Mouse (Mus musculus) kidney, postnatal 4 days (tissue): ENCODE data around the gene B3gnt2.

Experiments
- DNase-seq, 2 experiments: peaks; one replicate each; pipeline ENCODE4 v3.0.0; 2021; ENCODE audit warnings: mixed read lengths in 2 of 2

B3gnt2 gene

DNA sequence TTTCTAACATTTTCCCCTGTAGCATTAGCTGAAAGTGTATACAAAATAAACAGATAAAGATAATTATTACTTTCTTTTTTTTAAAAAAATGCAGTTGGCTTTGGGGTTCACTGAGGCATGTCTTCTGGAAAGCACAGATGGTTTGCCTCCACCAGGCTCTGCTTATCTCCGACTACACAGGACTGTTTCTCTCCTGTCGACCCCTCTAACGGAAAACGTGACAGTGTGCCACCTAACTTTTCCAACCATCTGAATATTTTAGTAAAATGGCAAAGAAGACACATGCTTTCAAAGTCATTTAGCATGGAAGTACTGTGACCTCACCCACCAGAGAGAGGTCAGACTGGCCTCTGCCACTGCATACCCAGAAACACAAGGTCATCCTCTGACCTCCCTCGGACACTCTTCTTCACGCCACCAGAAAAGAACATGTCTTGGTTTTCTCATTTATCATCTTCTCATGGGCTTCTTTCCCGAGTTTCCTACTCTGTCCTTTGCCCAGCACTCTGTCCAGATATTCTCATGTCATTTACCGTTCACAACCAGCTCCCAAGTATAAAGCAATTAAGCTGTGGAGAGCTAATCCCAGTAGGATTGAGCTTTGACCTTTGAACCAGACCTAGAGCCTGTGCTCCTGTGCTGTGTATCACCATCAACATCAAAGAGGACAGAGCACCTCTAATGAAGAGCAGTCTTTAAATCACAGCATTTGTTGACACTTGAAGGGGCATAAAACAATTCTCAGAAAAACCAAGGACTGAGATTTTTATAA is 13.6 kb downstream of the B3gnt2 start:
- no peak for DNase-seq

DNA sequence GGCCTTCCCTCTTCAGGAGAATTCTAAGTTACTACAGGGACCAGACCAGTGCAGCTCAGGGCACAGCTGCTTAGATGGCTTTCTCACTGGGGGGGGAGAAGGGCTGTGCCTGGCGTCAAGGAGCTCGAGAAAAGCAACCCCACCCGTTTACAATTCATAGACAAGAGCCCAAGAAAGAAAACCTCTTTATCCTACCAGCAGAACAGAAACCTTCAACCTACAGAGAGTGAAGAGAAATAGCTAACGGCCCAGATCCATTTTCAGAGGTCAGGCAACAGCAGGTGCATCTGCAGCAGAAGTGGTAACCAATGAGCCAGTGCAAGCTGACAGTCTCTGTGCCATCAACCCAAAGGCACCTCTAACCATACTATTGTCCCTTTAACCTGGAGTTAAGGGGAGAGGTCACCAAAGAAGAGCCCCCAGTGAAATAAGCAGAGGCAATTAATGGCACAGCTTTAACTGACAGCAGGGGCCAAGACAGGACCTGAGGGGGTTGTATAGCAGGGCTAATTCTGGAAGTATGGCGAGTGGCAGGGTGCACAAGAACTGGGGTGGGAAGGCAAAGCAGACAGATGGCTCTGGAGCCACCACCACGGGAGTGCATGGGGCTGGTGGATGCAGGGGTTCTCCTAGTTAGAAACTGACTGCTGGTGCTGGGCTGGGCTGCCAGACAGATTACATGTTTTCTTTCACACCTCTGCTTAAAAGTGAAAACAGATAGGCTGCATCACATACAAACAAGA is 14.5 kb downstream of the B3gnt2 start:
- DNase-seq: no peak

DNA sequence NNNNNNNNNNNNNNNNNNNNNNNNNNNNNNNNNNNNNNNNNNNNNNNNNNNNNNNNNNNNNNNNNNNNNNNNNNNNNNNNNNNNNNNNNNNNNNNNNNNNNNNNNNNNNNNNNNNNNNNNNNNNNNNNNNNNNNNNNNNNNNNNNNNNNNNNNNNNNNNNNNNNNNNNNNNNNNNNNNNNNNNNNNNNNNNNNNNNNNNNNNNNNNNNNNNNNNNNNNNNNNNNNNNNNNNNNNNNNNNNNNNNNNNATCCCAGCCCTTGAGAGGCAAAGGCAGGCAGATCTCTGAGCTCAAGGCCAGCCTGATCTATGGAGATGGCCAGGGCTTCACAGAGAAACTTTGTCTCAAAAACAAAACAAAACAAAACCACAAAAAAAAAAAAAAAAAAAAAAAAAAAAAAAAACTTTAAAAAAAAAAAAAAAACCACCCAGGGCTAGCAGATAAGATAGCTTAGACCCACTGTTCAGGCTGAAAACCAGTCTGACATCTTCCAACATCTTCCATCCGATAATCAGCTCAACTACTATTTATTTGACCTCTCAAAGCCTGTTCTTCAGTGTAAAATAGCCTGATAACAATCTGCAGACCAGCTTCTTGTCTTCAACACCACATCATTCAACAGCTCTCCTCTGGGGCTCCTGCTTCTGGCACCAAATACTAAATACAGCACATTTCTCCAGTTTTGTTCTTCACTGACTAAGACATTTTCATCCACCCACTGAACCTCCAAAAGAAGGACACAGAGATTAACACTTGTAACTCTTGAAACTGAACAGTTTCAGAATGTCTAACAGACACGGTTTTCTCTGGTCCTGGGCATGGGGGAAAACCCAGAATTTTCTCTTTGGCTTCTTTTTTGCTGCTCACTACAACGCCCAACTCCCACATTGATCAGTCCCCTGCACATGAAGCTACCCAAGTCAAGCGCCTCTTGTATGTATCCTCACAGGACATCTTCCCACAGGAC is 15.7 kb downstream of the B3gnt2 start:
- DNase-seq: no peak

DNA sequence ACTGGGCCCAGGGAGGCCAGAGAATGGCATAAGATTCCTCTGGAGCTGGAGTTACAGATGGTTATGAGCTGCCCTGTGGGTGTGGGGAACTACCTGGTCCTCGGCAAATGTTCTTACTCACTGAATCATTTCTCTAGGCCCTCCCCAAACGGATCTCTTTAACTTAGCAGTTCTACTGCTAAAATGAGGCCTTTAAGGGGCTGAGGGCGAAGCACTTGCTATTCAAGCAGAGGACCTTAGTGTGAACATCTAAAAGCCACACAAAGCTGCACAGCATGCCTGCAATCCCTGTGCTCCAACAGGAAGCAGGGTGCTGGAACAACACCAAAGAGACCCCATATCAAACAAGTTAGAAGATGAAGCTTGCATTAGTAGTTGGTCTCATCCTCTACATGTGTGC is 21.3 kb downstream of the B3gnt2 start:
- DNase-seq: no peak

DNA sequence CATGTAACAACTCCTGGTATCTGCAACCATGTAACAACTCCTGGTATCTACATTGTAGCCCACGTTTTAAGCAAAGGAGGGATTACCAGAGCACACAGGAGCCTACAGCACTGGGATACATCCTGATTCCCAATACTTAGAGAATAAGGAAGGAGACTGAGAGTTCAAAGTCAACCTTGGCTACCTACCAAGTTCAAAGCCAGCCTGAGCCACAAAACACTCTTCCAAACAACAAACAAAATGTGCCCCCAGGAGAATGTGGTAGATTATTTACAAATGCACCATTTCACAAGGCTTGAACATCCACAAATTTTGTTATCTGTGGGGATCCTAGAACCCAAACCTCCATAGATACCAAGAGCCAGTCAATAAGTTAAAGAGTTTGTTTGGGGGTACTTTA is 22.4 kb downstream of the B3gnt2 start:
- no peak for DNase-seq

DNA sequence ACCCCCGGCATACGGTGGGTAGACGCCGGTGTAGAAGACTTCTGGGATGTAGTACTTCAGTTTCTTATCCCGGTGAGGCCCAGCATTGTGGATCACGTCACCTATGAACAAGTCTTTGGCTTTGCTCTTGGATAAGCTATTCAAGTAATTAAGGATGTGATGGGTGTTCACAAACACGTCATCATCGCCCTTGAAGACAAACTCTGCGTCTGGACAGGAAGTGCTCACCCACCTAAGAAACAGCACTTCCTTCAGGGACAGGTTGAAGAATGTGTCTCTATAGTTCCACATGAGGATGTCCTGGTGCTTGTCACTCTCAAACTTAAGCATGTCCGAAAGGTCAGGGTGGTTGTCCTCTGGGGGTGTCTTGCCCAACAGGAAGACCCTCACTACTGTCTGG is 24.5 kb downstream of the B3gnt2 start:
- no peak for DNase-seq

DNA sequence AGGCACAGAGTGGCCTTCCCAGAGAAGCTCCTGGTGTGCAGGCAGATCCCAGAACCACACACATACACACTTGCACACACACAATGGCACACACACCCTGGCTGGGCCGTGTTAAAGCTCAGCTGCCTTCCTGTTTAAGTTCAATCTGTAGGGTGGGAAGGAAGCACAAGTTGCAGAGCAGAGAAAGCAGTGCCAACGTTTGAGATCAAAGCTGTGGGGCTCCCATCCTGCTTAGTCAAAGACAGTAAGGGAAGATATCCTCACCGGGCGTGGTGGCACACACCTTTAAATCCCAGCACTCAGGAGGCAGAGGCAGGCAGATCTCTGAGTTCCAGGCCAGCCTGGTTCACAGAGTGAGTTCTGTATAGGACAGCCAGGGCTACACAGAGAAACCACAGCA is 28.2 kb downstream of the B3gnt2 start:
- DNase-seq: no peak

DNA sequence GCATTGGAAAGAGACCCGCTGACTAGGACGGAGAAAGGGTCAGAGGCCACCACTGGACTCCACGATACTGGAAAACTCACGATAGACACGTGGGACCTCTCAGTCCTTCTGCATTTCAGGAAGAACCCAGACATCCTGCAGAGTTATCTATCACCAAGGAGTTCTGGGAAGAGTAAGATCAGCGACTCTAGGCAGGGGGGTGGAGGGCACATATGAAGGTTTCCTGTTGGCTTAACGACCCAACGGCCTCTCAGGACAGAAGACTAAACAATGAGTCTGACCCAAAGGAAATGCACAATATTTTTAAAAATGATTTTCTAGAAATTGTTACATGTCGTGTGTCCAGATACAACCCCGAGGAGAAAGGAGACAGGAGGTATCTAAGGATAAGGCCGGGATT is 28.8 kb downstream of the B3gnt2 start:
- DNase-seq: no peak

DNA sequence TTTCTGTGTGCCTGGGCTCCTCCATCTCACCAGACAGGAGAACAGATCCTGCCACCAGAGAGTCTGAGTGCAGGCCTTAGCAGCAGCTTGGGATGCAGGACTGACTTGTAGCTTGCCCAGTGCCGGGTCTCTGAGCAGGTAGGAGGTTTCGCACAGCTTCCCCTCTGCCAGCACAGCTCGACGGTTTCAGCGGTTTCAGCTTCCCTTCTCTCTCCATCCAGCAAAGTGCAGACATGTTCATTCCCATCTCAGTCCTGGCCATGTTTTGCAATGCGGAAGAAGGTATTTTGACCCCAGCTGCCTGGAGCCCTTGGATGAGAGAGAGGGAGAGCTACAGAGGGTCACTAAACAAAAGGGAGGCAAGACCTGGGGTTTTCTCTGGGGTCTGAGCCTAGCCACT is 30.1 kb downstream of the B3gnt2 start:
- DNase-seq: no peak

DNA sequence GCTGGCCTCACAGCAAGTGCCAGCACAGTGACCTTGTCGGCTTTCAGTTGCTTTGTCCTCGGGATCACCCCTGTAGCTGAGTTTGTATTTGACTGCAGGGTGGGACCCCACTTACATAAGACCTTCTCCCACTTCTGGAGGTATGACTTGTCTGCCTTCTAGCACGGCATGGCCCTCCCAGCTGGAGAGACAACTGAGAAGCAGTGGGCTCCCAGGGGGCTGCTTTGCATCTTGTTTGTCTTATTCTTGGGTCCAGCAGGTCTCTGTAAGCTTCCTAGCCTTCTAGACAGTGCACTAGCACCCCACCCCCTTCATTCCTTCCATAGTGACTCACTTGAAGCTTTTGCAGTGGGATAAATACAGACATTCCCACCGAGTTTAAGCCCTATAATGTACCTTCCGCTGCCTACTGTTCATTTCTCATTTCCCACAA is 30.6 kb downstream of the B3gnt2 start:
- no peak for DNase-seq

DNA sequence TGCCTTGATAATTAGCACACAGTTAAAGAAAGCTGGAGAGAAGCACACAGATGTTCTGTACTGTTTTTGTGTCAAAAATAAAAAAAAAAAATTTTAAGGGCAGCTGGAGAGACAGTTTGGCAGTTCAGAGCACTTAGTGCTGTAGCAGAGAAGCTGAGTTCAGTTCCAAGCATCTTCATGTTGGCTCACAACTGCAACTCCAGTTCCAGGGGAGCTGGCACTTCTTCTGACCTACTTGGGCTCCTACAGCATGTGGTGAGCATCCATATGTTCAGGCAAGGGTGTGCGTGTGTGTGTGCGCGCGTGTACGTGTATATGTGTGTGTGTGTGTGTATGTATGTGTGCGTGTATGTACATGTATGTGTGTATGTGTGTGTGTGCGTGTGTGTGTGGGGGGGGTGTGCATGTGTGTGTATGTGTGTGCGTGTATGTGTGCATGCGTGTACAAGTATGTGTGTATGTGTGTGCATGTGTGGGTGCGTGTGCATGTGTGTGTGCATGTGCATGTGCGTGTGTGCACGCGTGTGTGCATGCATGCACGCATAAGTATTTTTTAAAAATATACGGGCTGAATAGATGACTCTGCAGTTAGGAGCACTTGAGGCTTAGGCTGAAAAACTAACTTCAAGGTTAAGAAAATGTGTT is 31.7 kb downstream of the B3gnt2 start:
- DNase-seq: no peak

DNA sequence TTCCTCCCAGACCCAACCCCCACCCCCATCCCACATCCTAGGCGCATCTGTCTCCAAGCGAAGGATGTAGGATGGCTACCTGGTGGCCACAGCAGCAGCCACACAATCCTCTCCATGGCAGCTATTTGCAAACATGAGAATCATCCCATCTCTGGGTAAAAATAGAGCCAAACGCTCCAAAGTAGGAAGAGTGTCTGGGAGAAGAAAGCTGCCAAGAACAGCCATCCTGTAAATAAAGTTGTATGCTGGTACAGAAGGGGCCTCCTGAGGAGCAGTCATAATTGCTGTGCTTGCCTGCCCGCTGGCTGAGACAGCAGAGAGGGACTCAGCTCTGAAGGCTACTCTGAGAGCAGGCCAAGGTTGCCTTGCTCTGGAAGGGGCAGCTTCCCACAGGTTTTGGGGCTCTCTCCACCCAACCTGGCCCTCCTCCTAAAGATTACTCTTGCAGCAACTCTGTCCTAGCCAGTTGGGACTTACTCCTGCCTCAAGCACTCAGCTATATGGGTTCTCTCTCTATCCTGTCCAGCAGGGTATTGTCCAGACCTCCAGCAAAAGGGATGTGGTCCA is 33.2 kb downstream of the B3gnt2 start:
- no peak for DNase-seq

DNA sequence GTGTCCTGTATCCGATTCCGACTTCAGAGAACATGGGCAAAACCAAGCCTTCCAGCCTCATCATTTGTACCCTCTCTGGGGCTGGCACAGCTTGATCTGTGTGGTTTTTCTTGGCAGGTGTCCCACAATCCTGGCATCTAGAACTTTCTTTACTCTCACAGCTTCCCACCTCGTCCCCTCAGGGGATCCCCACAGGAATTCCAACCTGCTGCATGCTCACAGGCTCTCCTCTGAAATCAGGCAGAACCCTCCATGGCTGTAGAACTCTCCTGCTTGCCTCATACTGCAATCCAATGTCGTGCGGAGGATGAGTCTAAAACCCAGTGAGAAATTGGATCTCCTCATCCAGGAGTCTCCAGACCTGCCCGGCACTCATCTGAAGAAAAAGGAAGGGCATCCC is 34.1 kb downstream of the B3gnt2 start:
- DNase-seq: no peak

DNA sequence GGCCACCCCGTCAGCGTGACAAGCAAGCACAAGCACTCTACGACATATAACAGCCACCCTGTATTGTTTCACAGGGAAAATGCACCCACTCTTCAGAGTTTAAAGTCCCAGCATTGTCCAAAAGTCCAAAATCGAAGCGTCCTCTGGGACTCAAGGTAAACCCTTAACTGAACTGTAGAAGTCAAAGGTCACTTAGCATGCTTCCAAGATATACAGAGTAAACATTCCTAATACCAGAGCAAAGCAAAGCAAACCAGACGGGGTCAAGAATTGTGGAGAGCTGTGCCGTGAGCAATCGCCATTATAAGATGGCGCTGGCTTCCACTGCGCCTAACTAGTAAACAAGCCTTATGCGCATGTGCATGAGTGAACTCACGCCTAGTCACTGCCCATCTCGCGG is 34.7 kb downstream of the B3gnt2 start:
- DNase-seq: no peak

DNA sequence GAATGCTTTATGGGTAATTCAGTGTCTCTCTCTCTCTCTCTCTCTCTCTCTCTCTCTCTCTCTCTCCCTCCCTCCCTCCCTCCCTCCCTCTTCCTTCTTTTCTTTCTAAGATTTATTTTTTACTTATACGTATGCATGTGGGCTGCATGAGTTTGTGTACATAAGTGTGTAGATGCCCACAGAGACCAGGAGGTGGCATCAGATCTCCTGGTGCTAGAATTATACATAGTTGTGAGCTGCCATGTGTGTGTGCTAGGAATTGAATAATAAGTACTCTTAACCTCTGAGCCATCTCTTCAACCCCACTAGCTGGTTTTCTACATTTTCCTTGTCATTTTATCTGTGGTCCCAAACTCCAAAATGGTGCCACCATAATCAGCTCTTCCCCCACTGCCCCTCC is 35.2 kb downstream of the B3gnt2 start:
- DNase-seq: no peak

DNA sequence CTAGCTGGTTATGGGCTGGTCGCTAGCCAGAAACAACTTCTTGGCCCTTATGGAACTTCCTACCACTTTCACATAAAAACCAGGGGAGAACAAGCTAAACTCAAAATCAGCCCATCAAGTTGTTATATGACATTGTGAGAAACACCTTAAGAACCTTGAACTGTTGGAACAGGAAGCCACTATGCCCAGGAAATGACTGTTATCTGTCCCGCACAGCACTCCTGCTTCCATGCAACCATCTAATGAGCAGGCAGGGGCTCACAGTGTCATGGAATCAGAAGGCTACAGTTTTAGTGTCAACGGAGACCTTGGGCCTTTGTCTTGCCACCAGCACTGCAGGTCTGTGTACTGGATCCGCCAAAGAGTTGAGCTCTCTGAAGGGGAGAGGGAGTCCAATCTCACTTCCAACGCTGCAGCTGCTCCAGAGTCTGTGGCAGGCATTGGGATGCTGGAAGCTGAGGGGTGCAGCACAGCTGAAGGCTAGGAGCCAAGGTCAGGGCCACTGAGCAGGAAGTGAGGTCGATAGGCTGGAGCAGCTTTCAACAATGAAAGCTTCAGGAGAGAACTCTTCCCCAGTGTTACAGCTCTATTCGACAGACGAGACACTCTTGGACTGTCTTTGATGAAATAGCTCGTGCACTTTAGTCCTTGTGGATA is 36.6 kb downstream of the B3gnt2 start:
- peak; percentile 51 to 60 for DNase-seq

DNA sequence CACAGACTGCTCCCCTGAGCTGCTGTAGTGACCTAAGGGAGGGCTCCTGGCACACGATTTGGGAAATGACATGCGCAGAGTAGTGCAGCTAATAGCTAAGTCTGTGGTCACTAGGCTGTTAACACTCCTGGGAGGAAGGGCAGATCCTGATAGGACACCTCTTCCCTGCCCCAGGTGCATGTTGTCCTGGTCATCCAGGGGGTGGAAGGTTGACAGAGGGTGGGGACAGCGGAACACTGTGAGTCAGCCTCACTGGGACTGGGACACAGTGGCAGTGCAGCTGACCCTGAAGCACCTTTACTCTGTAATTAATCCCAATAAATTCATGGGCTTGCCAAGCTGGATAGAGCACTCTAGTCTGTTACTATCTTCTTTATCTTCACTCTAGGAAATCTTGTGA is 39.5 kb downstream of the B3gnt2 start:
- DNase-seq: no peak

DNA sequence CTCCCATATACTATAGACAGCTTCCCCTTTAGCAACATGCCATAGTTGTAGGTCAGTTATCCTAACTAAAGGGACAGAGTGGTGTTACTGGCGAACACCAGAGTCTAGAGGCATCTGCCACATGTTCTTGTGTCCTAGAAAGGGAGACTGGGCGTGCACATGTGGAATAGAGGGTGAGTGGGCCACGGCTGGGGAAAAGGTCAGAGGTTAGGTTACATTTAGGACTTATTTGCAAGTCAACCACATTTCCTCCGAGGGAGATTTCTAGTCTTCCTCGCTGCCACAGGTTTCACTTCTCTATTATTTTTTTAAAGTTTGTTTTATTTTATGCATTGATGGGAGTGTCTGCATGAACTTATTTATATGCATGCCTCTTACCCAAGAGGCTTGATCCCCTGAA is 42.4 kb downstream of the B3gnt2 start:
- DNase-seq: no peak

DNA sequence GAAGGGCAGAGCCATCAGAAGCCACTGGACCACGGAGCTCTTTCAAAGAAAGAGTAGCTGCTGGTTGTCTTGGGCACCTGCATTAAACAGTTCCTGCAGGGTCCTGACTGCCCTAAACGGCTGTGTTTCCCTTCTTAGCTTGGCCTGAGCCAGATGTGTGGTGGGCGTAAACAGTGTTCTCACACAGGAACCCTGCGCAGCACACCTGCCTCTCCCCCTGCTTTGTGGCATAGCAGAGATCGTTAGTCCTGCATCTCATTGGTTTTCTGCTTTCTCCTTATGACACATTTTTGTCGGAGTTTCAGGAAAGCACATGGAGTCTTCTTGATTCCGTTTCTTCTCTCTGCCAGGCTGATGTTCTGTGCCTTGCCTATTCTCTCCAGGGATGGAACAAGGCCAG is 44.9 kb downstream of the B3gnt2 start:
- DNase-seq: no peak

DNA sequence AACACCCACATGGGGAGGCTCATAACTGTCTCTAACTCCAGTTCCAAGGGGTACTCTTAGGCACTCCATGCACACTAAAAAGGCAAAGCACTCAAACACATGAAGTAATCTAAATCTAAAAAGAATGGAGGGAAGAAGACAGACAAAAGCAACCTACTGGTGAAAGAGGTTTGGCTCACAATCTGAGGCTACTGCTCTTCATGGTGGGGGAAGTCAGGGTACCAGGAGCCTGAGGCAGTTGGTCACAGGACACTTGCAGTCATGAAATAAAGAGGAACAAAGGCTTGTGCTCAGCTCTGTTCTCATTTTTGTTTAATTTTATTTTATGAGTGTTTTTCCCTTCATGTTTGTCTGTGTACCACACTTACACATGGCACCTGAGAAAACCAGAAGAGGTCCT is 45.6 kb downstream of the B3gnt2 start:
- DNase-seq: no peak

DNA sequence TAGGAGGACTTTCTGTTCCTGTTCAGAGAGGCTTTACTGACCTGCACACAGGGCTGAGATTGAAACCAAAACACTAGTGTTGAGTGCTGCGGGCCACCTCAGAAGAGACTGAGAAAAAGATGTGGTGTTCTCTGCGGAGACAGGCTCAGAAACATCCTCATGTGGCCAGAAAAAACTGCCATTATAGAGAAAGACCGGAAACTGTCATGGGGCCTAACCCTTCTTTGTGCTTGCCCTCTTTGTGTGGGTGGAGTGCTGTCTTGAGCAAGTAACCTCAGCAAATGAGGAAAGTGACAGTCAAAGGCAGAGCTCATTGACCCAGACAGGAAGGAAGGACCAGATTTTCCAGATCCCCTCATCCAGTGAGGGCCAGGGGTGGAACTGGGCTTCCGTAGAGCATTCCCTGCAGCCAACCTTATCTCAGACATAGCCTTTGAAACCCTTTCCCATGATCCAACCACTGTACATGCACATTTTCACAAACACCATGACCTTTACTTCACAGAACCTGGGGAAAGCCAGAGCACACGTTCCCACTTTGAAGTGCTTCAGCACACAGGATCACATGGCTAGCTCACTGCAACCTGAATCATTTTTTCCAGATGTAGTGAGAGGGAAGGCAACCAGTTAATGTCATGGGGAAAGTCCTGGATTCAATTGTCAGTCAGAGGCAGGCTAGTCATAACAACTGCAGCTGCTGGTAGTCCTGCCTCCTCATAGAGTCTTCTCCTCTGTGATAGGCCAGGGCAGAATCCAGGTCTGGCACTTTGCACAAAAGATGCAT is 46.6 kb downstream of the B3gnt2 start:
- DNase-seq: no peak
